Mouse (Mus musculus): Measurements from ENCODE around the gene Pkdcc.

The Pkdcc gene

GRCm38 (mm10) chr17:83214674-83215528 is at the start of gene Pkdcc:
TSS of gene Pkdcc (plus strand) at chr17:83215292.
- peak; percentile 92 for DNase-seq

- DNase-seq: peak; percentile 42
Measured at GRCm38 (mm10) chr17:83166195-83166594, 48.9 kb upstream of the Pkdcc start.

GRCm38 (mm10) chr17:83176146-83176545 is 38.9 kb upstream of the Pkdcc start:
- no peak for DNase-seq

DNA sequence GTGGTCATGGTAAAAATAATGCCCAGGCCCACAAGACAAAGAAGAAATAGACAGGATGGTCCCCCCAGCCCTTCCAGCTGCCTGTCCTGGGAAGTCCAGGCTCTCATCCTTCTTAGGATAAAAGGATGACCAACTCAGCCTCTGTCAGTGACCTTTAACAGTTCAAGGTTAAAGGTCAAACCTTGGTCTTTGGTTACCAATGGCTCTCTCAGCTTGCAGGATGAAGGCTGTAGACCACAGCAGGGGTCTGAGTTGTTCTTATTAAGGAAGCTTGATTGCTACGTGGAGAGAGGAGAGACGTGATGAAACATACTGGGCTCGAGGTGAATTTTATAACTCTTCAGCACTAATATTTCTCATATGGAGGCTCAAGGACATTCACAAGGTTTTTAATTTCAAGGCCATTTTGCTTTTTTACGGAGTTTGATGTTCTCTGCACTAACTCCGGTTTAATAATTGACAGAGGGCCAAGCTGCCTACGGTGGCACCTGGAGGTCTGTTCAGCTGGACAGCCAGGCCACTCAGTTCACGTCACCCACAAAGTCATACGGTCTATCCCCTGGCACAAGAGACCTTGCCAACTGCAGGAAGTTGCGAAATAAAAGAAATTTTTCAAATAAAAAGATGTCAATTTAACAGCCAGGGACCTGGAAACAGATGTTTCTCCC is 36.5 kb upstream of the Pkdcc start:
- no peak for DNase-seq

DNA sequence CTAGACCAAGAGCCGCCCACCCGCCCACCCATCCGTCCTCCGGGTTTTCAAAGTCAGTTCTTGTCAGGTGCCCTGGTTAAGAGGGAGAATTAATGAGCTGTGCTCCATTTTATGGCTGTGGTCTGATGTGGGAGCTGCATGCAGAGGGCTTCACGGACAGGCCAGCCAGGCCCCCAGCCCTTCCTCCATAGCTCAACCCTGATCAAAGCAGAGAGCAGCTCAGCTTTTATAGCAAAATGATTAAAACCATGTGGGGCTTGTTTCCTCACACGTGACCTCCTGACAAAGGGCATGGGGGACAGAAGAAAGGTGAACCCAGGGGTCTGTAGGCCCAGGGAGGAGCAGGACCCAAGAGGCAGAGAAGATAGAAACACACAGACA is 36.0 kb upstream of the Pkdcc start:
- no peak for DNase-seq

GRCm38 (mm10) chr17:83179569-83179968 is 35.5 kb upstream of the Pkdcc start:
- no peak for DNase-seq

DNA sequence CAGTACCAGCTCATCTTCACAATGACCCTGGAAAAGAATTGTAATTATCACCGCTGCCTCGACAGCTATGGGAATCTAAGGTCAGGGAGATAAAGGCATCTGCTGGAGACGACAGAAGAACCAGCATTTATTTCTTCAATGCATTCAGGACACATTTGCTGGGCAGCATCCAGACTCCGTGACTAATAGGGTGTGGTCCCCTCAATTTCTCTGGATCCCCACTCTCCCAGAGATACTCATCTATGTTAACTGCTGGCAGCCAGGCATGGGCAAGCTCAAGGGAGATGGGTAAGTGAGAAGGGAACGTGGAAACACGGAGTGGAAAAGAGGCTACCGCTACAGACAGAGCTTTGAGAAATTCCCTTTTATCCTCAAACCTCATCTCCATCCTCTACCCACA is 34.0 kb upstream of the Pkdcc start:
- DNase-seq: no peak

GRCm38 (mm10) chr17:83181592-83181991 is 33.5 kb upstream of the Pkdcc start:
- no peak for DNase-seq

- DNase-seq: no peak
Measured at GRCm38 (mm10) chr17:83182061-83182664, 32.9 kb upstream of the Pkdcc start.

- no peak for DNase-seq
Measured at GRCm38 (mm10) chr17:83182780-83183179, 32.3 kb upstream of the Pkdcc start.

- DNase-seq: no peak
Measured at GRCm38 (mm10) chr17:83187751-83188565, 27.1 kb upstream of the Pkdcc start.

- no peak for DNase-seq
Measured at GRCm38 (mm10) chr17:83190810-83191209, 24.3 kb upstream of the Pkdcc start.

- DNase-seq: no peak
Measured at GRCm38 (mm10) chr17:83194491-83194890, 20.6 kb upstream of the Pkdcc start.

- DNase-seq: peak; percentile 31
Measured at GRCm38 (mm10) chr17:83197361-83197923, 17.6 kb upstream of the Pkdcc start.

- DNase-seq: no peak
Measured at GRCm38 (mm10) chr17:83200469-83200868, 14.6 kb upstream of the Pkdcc start.

- DNase-seq: no peak
Measured at GRCm38 (mm10) chr17:83201257-83201656, 13.8 kb upstream of the Pkdcc start.

DNA sequence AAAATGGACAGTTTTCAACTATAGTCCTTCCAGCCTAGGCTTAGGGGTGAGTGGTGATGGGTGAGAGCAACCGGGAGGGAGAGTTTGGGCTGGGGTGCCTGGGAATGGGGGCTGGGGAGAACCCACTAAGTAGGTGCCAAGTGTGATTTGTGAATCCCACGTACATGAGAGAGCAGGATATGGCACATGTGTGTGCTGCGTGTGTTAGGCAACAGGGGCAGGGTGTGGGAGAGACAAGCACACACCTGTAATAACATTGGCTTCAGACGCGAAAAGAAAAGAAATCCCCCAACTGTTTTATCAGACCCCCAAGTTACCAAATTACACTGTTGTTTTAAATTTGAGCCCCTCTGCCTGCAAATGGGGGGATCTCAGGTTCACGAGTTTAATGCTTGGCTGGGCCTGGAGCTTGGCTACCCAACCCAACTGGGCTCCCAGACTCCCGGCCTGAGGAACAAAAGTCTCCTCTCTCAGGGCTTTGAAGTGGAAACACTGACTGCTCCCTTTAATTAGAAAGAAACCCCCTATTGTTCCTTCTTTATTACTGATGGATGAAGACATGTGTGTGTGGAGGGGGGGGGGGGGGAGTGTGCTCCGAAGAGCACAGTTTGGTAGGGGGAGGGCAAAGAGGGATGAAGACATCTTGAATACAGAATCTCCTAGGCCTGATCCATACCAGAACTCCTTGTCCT is 11.3 kb upstream of the Pkdcc start:
- DNase-seq: no peak

DNA sequence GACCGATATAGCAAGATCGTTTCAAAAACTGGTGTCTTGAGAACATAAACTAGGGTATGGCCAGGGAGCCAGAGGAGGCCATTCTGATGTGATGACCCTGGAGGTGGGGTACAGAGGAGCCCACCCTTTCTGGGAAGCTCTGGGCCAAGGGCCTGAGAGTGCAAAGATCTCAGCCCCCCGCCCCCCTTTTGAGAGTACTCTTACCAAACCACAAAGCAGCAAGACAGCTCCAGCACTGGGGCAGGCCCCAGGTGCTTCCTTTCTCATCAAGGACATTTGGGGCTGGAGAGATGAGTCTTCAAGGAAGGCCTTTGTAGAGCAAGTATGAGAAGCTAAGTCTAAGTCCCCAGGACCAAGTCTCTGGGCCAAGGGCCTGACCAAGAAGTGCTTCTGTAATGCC is 7.8 kb upstream of the Pkdcc start:
- DNase-seq: no peak

DNA sequence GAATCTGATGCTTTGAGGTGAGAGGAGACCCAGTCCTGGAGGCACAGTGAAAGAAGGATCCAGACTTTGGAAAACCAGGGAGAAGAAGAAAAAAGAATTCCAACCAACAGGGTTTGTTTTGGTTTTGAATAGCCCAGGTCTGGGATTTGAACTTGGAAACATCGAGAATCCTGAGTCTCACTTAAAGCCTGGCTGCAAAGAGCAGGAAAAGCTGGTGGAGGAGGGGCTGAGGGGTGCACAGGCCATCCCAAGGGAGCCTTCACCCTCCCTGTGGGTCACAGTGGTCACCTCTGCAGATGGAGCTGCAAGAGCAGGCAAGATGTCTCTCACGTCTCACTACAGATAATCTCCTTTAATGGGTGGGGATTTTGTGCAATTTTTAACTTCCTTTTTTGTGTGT is 6.6 kb upstream of the Pkdcc start:
- no peak for DNase-seq

DNA sequence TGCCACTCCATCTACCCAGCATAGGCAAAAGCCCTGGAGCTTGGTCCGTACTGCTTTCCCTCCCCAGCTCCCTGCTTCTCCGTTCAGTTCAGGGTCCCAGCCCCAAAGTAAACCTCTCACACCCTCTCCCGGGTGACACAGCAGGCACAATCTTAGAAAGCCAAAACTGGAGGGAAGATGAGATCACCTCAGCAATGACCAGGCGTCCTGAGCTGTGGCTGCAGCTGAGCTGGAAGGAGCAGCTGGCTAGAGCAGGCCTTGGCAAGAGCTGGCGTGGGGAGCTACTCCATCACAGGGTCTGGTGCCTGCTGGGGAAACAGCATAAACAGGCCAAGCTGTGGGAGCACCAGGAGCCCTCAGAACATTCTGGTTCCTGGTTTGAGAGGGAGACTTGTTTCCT is 4.6 kb upstream of the Pkdcc start:
- DNase-seq: no peak

- DNase-seq: no peak
Measured at GRCm38 (mm10) chr17:83211196-83211595, 3.9 kb upstream of the Pkdcc start.

DNA sequence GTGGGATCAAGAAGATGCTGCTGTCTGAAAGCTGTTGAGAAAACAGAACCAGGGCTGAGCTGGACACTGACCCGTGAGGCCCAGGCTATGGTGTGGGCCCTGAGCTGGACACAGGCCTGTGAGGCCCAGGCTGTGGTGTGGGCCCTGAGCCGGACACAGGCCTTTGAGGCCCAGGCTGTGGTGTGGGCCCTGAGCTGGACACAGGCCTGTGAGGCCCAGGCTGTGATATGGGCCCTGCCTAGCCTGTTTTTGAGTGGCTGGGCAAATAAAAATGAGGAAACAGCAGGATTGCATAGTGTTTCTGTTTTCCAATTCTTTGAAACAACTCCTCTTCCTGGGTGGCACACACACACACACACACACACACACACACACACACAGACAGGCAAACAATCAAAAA is 2.7 kb upstream of the Pkdcc start:
- DNase-seq: no peak

Measured in lung, postnatal 10 days (tissue).